Mouse (Mus musculus) embryonic facial prominence, embryonic 11.5 days (tissue): Measurements from ENCODE around the gene Smg6. TPM values are rescaled to one million over a fixed set of nuclear protein-coding genes. Genes with fewer than 3 reads are reported as not detected.
A peak's percentile ranks its signal among the peaks of the same experiment; 100 is the strongest.

Experiments used
- ATAC-seq: fragments of 200-750 bp; cut with Nextera tagmentation; replicated peaks from 2 replicates; pipeline ENCODE4 v1.8.0; 2017; ENCODE audit warnings: low read depth; ENCODE audit not compliant: insufficient number of reproducible peaks, low FRiP score, low TSS enrichment
- DNase-seq: peaks from one replicate; pipeline ENCODE4 v3.0.0-alpha.2; 2015; ENCODE audit warnings: low spot score
- H3K27ac ChIP-seq: fragments of 300-500 bp; sonication (generic); replicated peaks from 2 replicates; pipeline ENCODE4 v1.5.1; 2014; ENCODE audit warnings: mild to moderate bottlenecking, low read depth, low read length, control low read depth
- H3K27me3 ChIP-seq: fragments of 300-500 bp; sonication (generic); 2 replicates; pipeline ENCODE4 v1.6.1; 2014; ENCODE audit warnings: mild to moderate bottlenecking, low read length, moderate library complexity, mixed read lengths; ENCODE audit not compliant: control insufficient read depth, insufficient read depth
- H3K36me3 ChIP-seq: fragments of 300-500 bp; sonication (generic); replicated peaks from 2 replicates; pipeline ENCODE4 v1.6.1; 2014; ENCODE audit warnings: low read depth, mild to moderate bottlenecking, low read length, moderate library complexity, mixed read lengths; ENCODE audit not compliant: control insufficient read depth, insufficient read depth
- H3K4me1 ChIP-seq: fragments of 300-500 bp; sonication (generic); 2 replicates; pipeline ENCODE4 v1.6.1; 2014; ENCODE audit warnings: low read length, mixed read lengths; ENCODE audit not compliant: control insufficient read depth, insufficient read depth
- H3K4me2 ChIP-seq: fragments of 300-500 bp; sonication (generic); 2 replicates; pipeline ENCODE4 v1.6.1; 2014; ENCODE audit warnings: low read depth, mild to moderate bottlenecking, control low read depth, low read length, moderate library complexity
- H3K4me3 ChIP-seq: fragments of 300-500 bp; sonication (generic); 2 replicates; pipeline ENCODE4 v1.5.1; 2014; ENCODE audit warnings: low read depth, low read length, control low read depth
- H3K9ac ChIP-seq: fragments of 300-500 bp; sonication (generic); replicated peaks from 2 replicates; pipeline ENCODE4 v1.6.1; 2014; ENCODE audit warnings: mild to moderate bottlenecking, control low read depth, low read length
- H3K9me3 ChIP-seq: fragments of 300-500 bp; sonication (generic); replicated peaks from 2 replicates; pipeline ENCODE4 v1.6.1; 2016; ENCODE audit warnings: mild to moderate bottlenecking, low read length, inconsistent platforms, mixed read lengths; ENCODE audit not compliant: control insufficient read depth
- WGBS: fragments of 180-500 bp; shearing (Covaris S2); extraction: QIAGEN DNeasy Blood & Tissue Kit; methylation state at CpG from one replicate; pipeline ENCODE4 v1.1.7; 2014; 5-methylcytosine and 5-hydroxymethylcytosine counted together
- polyA plus RNA-seq: library from polyadenylated mRNA; unstranded; fragments of >200 nt; fragmentation: Nextera tagmentation; extraction: Ambion mirVana; gene quantifications from 2 replicates; pipeline ENCODE4 v1.2.1, GENCODE M21; 2014

Gene Smg6
- polyA plus RNA-seq, 1 experiment from 2014 or later: 16.8 TPM

- Histone ChIP-seq H3K9ac (no peak overlapping the region), H3K4me1 (peaks cover 16% of the 10 kb centered on the region), H3K36me3 (no peaks in the 10 kb centered on the region; the same call in 1 of the 2 replicates), H3K4me2 (no peak overlapping the region; the same call in 1 of the 2 replicates), H3K27ac (peak overlapping the region; percentile 59), H3K27me3 (no peaks in the 10 kb centered on the region), H3K9me3 (no peaks in the 10 kb centered on the region), H3K4me3 (no peak overlapping the region)
- WGBS: 80% methylated on average over 11 of the region's 11 CpGs
- ATAC-seq (no peak), DNase-seq (no peak)
These were observed 222.9 kb downstream of the Smg6 start for GRCm38 (mm10) chr11:75148332-75149035.

- Histone ChIP-seq H3K4me2 (no peak overlapping the region), H3K4me3 (no peak overlapping the region), H3K27ac (no peak overlapping the region), H3K27me3 (no peaks in the 10 kb centered on the region), H3K4me1 (peaks cover 16% of the 10 kb centered on the region), H3K9ac (no peak overlapping the region), H3K9me3 (no peaks in the 10 kb centered on the region), H3K36me3 (no peaks in the 10 kb centered on the region)
- no peak for ATAC-seq
- no peak for DNase-seq
- 93% methylated on average over 1 of the region's 1 CpGs for WGBS
These were observed 224.7 kb downstream of the Smg6 start for GRCm38 (mm10) chr11:75150346-75150745.

- Histone ChIP-seq H3K9me3 (no peaks in the 10 kb centered on the region), H3K4me2 (no peak overlapping the region), H3K36me3 (no peaks in the 10 kb centered on the region), H3K9ac (0 out of 2 replicates have a peak overlapping the region, but pooled peaks have one; percentile 18), H3K4me3 (no peak overlapping the region), H3K4me1 (peaks cover 7% of the 10 kb centered on the region), H3K27ac (no peak overlapping the region), H3K27me3 (no peaks in the 10 kb centered on the region)
- WGBS: 73% methylated on average over 18 of the region's 18 CpGs
- DNase-seq (no peak), ATAC-seq (no peak)
These were observed 227.3 kb downstream of the Smg6 start for GRCm38 (mm10) chr11:75152603-75153557.

- Histone ChIP-seq H3K27me3 (no peaks in the 10 kb centered on the region), H3K9ac (no peak overlapping the region), H3K4me3 (no peak overlapping the region), H3K9me3 (no peaks in the 10 kb centered on the region), H3K4me1 (no peaks in the 10 kb centered on the region; the same call in 1 of the 2 replicates), H3K36me3 (no peaks in the 10 kb centered on the region), H3K4me2 (no peak overlapping the region), H3K27ac (no peak overlapping the region)
- 82% methylated on average over 6 of the region's 6 CpGs for WGBS
- ATAC-seq (no peak), DNase-seq (no peak)
These were observed 228.5 kb downstream of the Smg6 start for GRCm38 (mm10) chr11:75154053-75154585.

GRCm38 (mm10) chr11:75155985-75156384 is 230.4 kb downstream of the Smg6 start:
- H3K9ac ChIP-seq: no peak overlapping the region; the same call in 1 of the 2 replicates
- DNase-seq: no peak
- 59% methylated on average over 6 of the region's 6 CpGs for WGBS
- no peak for ATAC-seq
- H3K27ac ChIP-seq: no peak overlapping the region
- peaks cover 3% of the 10 kb centered on the region for H3K36me3 ChIP-seq
- H3K4me2 ChIP-seq: no peak overlapping the region
- H3K4me3 ChIP-seq: no peak overlapping the region
- no peaks in the 10 kb centered on the region for H3K27me3 ChIP-seq
- no peaks in the 10 kb centered on the region; the same call in 1 of the 2 replicates for H3K4me1 ChIP-seq
- no peaks in the 10 kb centered on the region for H3K9me3 ChIP-seq

- peaks cover 3% of the 10 kb centered on the region for H3K36me3 ChIP-seq
- no peak for ATAC-seq
- H3K27me3 ChIP-seq: no peaks in the 10 kb centered on the region
- no peak overlapping the region; the same call in 1 of the 2 replicates for H3K9ac ChIP-seq
- H3K27ac ChIP-seq: no peak overlapping the region
- no peak overlapping the region for H3K4me2 ChIP-seq
- WGBS: 51% methylated on average over 5 of the region's 5 CpGs
- DNase-seq: no peak
- no peaks in the 10 kb centered on the region for H3K9me3 ChIP-seq
- H3K4me3 ChIP-seq: no peak overlapping the region
- no peaks in the 10 kb centered on the region; the same call in 1 of the 2 replicates for H3K4me1 ChIP-seq
These were observed 230.8 kb downstream of the Smg6 start for GRCm38 (mm10) chr11:75156416-75156815.

GRCm38 (mm10) chr11:75157037-75157436 is 231.4 kb downstream of the Smg6 start:
- no peak overlapping the region for H3K9ac ChIP-seq
- ATAC-seq (no peak), DNase-seq (no peak)
- no peaks in the 10 kb centered on the region for H3K9me3 ChIP-seq
- no peak overlapping the region for H3K27ac ChIP-seq
- H3K4me2 ChIP-seq: no peak overlapping the region
- H3K27me3 ChIP-seq: no peaks in the 10 kb centered on the region
- WGBS: 51% methylated on average over 4 of the region's 4 CpGs
- peaks cover 3% of the 10 kb centered on the region for H3K36me3 ChIP-seq
- H3K4me1 ChIP-seq: no peaks in the 10 kb centered on the region; the same call in 1 of the 2 replicates
- no peak overlapping the region for H3K4me3 ChIP-seq
